Mouse (Mus musculus): Measurements from ENCODE around the gene Olfr109. TPM values are rescaled to one million over a fixed set of nuclear protein-coding genes. Genes with fewer than 3 reads are reported as not detected.

Gene Olfr109
- not detected in 2 replicates for polyA plus RNA-seq (2016; fragmentation: Nextera tagmentation; extraction: Ambion mirVana)

DNA sequence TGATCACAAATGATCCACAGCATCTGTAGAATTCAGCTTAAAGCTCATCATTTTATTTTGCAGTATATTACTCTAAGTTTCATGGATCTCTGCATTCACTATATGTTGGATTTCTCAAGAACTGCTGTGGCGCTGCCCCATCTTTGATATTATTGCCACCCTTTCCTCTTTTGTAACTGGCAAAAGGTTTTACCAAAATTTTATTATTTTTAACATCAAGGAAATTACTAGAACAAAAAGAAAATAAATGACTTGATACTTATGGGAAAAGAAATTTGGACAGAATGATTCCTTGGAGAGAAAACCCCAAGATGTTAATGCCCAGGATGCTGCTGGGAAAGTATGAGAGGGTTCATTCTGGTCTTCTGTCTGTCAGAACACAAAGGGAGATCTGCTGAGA is at the start of gene Olfr109:
Gene Olfr109 (plus strand): TSS at position 301 of the 400 bp plus-strand sequence.
- Histone ChIP-seq H3K27ac (ENCODE audit: poor library complexity, severe bottlenecking) (no peak within 1 kb of the TSS), H3K4me1 (replicated peaks) (no peaks in the 10 kb centered on the region), H3K27me3 (replicated peaks) (no peaks in the 10 kb centered on the region), H3K4me3 (no peak within 1 kb of the TSS), H3K4me2 (no peak within 1 kb of the TSS), H3K9me3 (replicated peaks) (no peaks in the 10 kb centered on the region), H3K36me3 (no peaks in the 10 kb centered on the region), H3K9ac (no peak within 1 kb of the TSS)
- no peak for ATAC-seq (ENCODE audit: insufficient number of reproducible peaks, low FRiP score)
- WGBS, result 72% methylated on average over 1 of the region's 1 CpGs

DNA sequence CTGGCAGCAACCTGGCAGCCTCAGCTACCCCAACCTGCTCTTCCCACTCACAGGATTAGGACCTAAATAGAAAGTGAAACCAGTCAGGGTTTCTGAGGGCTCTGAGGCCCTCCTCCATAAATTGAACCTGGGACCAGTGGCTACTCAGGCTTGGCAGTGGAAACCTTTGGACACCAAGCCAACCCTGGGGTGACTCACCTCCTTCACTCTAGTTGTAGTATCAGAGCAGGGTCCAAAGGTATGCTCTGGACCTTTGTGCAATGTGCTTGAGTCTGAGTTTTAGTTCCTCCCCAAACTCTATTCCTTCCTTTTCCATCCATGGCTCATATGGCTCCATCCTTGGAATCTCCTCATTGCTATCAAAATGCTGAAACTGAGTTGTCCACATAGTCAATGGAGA is 45.3 kb upstream of the Olfr109 start:
- Histone ChIP-seq H3K4me1 (replicated peaks) (no peaks in the 10 kb centered on the region), H3K4me2 (no peak overlapping the region), H3K9ac (no peak overlapping the region), H3K4me3 (no peak overlapping the region), H3K27ac (ENCODE audit: poor library complexity, severe bottlenecking) (no peak overlapping the region), H3K9me3 (replicated peaks) (0 out of 2 replicates have a peak, but pooled peaks cover 6% of the 10 kb centered on the region), H3K36me3 (no peaks in the 10 kb centered on the region), H3K27me3 (replicated peaks) (no peaks in the 10 kb centered on the region)
- ATAC-seq (ENCODE audit: insufficient number of reproducible peaks, low FRiP score), result no peak

- no peaks in the 10 kb centered on the region for H3K4me1 ChIP-seq (replicated peaks)
- no peak within 1 kb of the TSS for H3K27ac ChIP-seq (ENCODE audit: poor library complexity, severe bottlenecking)
- no peak within 1 kb of the TSS for H3K9ac ChIP-seq
- no peaks in the 10 kb centered on the region for H3K9me3 ChIP-seq (replicated peaks)
- 84% methylated on average over 1 of the region's 1 CpGs for WGBS
- H3K27me3 ChIP-seq (replicated peaks), result no peaks in the 10 kb centered on the region
- no peak within 1 kb of the TSS for H3K4me3 ChIP-seq
- no peaks in the 10 kb centered on the region for H3K36me3 ChIP-seq
- no peak within 1 kb of the TSS for H3K4me2 ChIP-seq
- ATAC-seq (ENCODE audit: insufficient number of reproducible peaks, low FRiP score), result no peak
Observed at GRCm38 (mm10) chr17:37445180-37445579, 13.5 kb upstream of the Olfr109 start, which contains the start of gene Olfr108. Gene Olfr108, plus strand, starts transcription at chr17:37445480.

DNA sequence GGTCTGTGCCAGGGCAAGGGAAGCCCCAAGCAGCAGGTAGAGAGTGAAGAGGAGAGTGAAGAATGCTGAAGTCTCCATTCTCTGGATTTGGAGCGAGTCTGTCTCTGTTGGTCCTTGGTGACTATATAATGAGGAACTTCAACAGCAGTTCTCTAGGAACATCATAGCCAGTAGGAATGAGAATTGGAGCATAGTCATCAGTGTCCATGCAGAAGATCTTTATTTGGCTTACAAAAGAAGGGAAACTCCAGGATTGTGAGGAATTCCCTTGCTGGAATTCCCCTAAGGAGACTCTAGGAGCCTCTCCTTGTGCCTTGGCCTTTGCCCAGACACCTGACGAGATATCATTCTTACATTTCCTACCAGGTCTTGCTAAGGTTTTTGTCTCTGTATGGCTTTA is 24.7 kb downstream of the Olfr109 start, which contains the start of gene H2-M2:
Gene H2-M2 (minus strand): TSS at position 101 of the 400 bp plus-strand sequence.
- Histone ChIP-seq H3K36me3 (no peaks in the 10 kb centered on the region), H3K4me1 (replicated peaks) (no peaks in the 10 kb centered on the region), H3K4me2 (no peak within 1 kb of the TSS), H3K27me3 (replicated peaks) (no peaks in the 10 kb centered on the region), H3K9ac (no peak within 1 kb of the TSS), H3K27ac (ENCODE audit: poor library complexity, severe bottlenecking) (no peak within 1 kb of the TSS), H3K4me3 (no peak within 1 kb of the TSS), H3K9me3 (replicated peaks) (peaks cover 21% of the 10 kb centered on the region)
- WGBS, result 66% methylated on average over 2 of the region's 2 CpGs
- no peak for ATAC-seq (ENCODE audit: insufficient number of reproducible peaks, low FRiP score)

GRCm38 (mm10) chr17:37491930-37492518 is 33.3 kb downstream of the Olfr109 start, which contains the start of gene Olfr110:
Gene Olfr110, plus strand, starts transcription at chr17:37492468.
- Histone ChIP-seq H3K9ac (no peak within 1 kb of the TSS), H3K9me3 (replicated peaks) (no peaks in the 10 kb centered on the region), H3K36me3 (no peaks in the 10 kb centered on the region), H3K27ac (ENCODE audit: poor library complexity, severe bottlenecking) (no peak within 1 kb of the TSS), H3K27me3 (replicated peaks) (no peaks in the 10 kb centered on the region), H3K4me2 (no peak within 1 kb of the TSS), H3K4me3 (no peak within 1 kb of the TSS), H3K4me1 (replicated peaks) (no peaks in the 10 kb centered on the region)
- no peak for ATAC-seq (ENCODE audit: insufficient number of reproducible peaks, low FRiP score)
- WGBS, result 23% methylated on average over 1 of the region's 1 CpGs

DNA sequence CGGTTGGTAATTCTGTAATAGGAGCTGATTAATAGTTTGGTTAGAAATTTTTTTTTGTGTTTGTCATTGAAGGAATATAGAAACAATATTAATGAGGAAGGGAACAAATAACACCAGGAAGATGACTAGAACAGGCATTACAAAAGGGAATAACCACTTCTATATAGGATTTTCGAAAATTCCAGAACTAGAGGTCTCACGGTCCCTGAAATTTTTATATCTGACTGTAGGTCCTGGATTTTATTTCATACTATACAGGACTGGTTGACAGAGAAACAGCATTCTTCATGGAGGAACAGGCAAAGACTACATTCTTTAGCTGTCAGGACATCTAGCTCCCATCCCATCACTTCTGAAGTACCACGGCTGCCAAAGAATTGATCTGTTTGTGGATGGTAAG is 49.0 kb downstream of the Olfr109 start, which contains the start of gene Olfr111:
Gene Olfr111 (plus strand): TSS at position 301 of the 400 bp plus-strand sequence.
- no peak within 1 kb of the TSS for H3K4me2 ChIP-seq
- no peak within 1 kb of the TSS for H3K9ac ChIP-seq
- no peak for ATAC-seq (ENCODE audit: insufficient number of reproducible peaks, low FRiP score)
- H3K36me3 ChIP-seq, result no peaks in the 10 kb centered on the region
- no peak within 1 kb of the TSS for H3K27ac ChIP-seq (ENCODE audit: poor library complexity, severe bottlenecking)
- H3K9me3 ChIP-seq (replicated peaks), result peaks cover 6% of the 10 kb centered on the region; the same call in 1 of the 2 replicates
- no peak within 1 kb of the TSS for H3K4me3 ChIP-seq
- H3K27me3 ChIP-seq (replicated peaks), result no peaks in the 10 kb centered on the region
- H3K4me1 ChIP-seq (replicated peaks), result no peaks in the 10 kb centered on the region
- WGBS, result 80% methylated on average over 4 of the region's 4 CpGs

Other genes with a start within 250 kb of the Olfr109 start
- gene Olfr95, start 245.8 kb upstream of the Olfr109 start, polyA plus RNA-seq (2016; fragmentation: Nextera tagmentation; extraction: Ambion mirVana), result not detected in 2 replicates
- not detected in 2 replicates for gene Olfr96, start 238.8 kb upstream of the Olfr109 start, polyA plus RNA-seq (2016; fragmentation: Nextera tagmentation; extraction: Ambion mirVana)
- gene Olfr97, start 221.6 kb upstream of the Olfr109 start, polyA plus RNA-seq (2016; fragmentation: Nextera tagmentation; extraction: Ambion mirVana), result not detected in 2 replicates
- not detected in 2 replicates for gene Olfr98, start 195.2 kb upstream of the Olfr109 start, polyA plus RNA-seq (2016; fragmentation: Nextera tagmentation; extraction: Ambion mirVana)
- gene H2-M3, start 188.7 kb upstream of the Olfr109 start, polyA plus RNA-seq (2016; fragmentation: Nextera tagmentation; extraction: Ambion mirVana), result 0.57 and 0.74 TPM in 2 replicates
- not detected in 2 replicates for gene Olfr99, start 175.5 kb upstream of the Olfr109 start, polyA plus RNA-seq (2016; fragmentation: Nextera tagmentation; extraction: Ambion mirVana)
- gene Olfr101, start 154.6 kb upstream of the Olfr109 start, polyA plus RNA-seq (2016; fragmentation: Nextera tagmentation; extraction: Ambion mirVana), result not detected in 2 replicates
- gene Olfr102, start 141.9 kb upstream of the Olfr109 start, polyA plus RNA-seq (2016; fragmentation: Nextera tagmentation; extraction: Ambion mirVana), result not detected in 2 replicates
- not detected in 2 replicates for gene Olfr103, start 119.2 kb upstream of the Olfr109 start, polyA plus RNA-seq (2016; fragmentation: Nextera tagmentation; extraction: Ambion mirVana)
- gene Olfr104-ps, start 99.3 kb upstream of the Olfr109 start, polyA plus RNA-seq (2016; fragmentation: Nextera tagmentation; extraction: Ambion mirVana), result not detected in 2 replicates
- not detected in 2 replicates for gene Olfr105-ps, start 79.9 kb upstream of the Olfr109 start, polyA plus RNA-seq (2016; fragmentation: Nextera tagmentation; extraction: Ambion mirVana)
- gene Olfr106-ps, start 68.5 kb upstream of the Olfr109 start, polyA plus RNA-seq (2016; fragmentation: Nextera tagmentation; extraction: Ambion mirVana), result not detected in 2 replicates
- not detected in 2 replicates for gene Olfr107, start 59.7 kb upstream of the Olfr109 start, polyA plus RNA-seq (2016; fragmentation: Nextera tagmentation; extraction: Ambion mirVana)
- gene Olfr108, start 13.4 kb upstream of the Olfr109 start, polyA plus RNA-seq (2016; fragmentation: Nextera tagmentation; extraction: Ambion mirVana), result not detected in 2 replicates
- gene H2-M2, start 24.6 kb downstream of the Olfr109 start, polyA plus RNA-seq (2016; fragmentation: Nextera tagmentation; extraction: Ambion mirVana), result not detected in 2 replicates
- not detected in 2 replicates for gene Olfr110, start 33.6 kb downstream of the Olfr109 start, polyA plus RNA-seq (2016; fragmentation: Nextera tagmentation; extraction: Ambion mirVana)
- gene Olfr111, start 49.1 kb downstream of the Olfr109 start, polyA plus RNA-seq (2016; fragmentation: Nextera tagmentation; extraction: Ambion mirVana), result 0.10 TPM in 1 of 2 replicates, not detected in the other
- gene Olfr112, start 110.5 kb downstream of the Olfr109 start, polyA plus RNA-seq (2016; fragmentation: Nextera tagmentation; extraction: Ambion mirVana), result not detected in 2 replicates
- gene Olfr113, start 118.7 kb downstream of the Olfr109 start, polyA plus RNA-seq (2016; fragmentation: Nextera tagmentation; extraction: Ambion mirVana), result not detected in 2 replicates
- not detected in 2 replicates for gene Olfr114, start 133.8 kb downstream of the Olfr109 start, polyA plus RNA-seq (2016; fragmentation: Nextera tagmentation; extraction: Ambion mirVana)
- gene Olfr115, start 168.2 kb downstream of the Olfr109 start, polyA plus RNA-seq (2016; fragmentation: Nextera tagmentation; extraction: Ambion mirVana), result not detected in 2 replicates
- gene Olfr116, start 168.3 kb downstream of the Olfr109 start, polyA plus RNA-seq (2016; fragmentation: Nextera tagmentation; extraction: Ambion mirVana), result not detected in 2 replicates
- not detected in 2 replicates for gene Olfr117, start 204.9 kb downstream of the Olfr109 start, polyA plus RNA-seq (2016; fragmentation: Nextera tagmentation; extraction: Ambion mirVana)
- not detected in 2 replicates for gene Olfr118, start 208.1 kb downstream of the Olfr109 start, polyA plus RNA-seq (2016; fragmentation: Nextera tagmentation; extraction: Ambion mirVana)
- not detected in 2 replicates for gene Olfr119, start 237.6 kb downstream of the Olfr109 start, polyA plus RNA-seq (2016; fragmentation: Nextera tagmentation; extraction: Ambion mirVana)